Mouse (Mus musculus): Measurements from ENCODE around the gene Gm47959.

GRCm38 (mm10) chr1:83039080-83039479 lies 38.7 kb downstream of the Gm47959 start:
- no peak for TF ChIP-seq POLR2A (IDR thresholded peaks at IDR 0.05; ENCODE audit: low read depth, low read length)
- TF ChIP-seq CTCF (IDR thresholded peaks at IDR 0.05; ENCODE audit: borderline replicate concordance, insufficient read depth, low read length): no peak

All from embryonic fibroblast, embryonic 13.5 days (primary cell).